Mouse (Mus musculus): ENCODE measurements around the gene Senp2. TPM values are rescaled to one million over a fixed set of nuclear protein-coding genes. Genes with fewer than 3 reads are reported as not detected.

Gene Senp2
- polyA plus RNA-seq (2016; fragmentation: Nextera tagmentation; extraction: Ambion mirVana): 36.8 and 37.2 TPM in 2 replicates

- H3K9me3 ChIP-seq (replicated peaks): no peaks in the 10 kb centered on the region
- H3K9ac ChIP-seq: peak within 1 kb of the TSS; percentile 89
- H3K27ac ChIP-seq (ENCODE audit: poor library complexity, severe bottlenecking): peak within 1 kb of the TSS; percentile 69
- H3K4me1 ChIP-seq (replicated peaks): peaks cover 10% of the 10 kb centered on the region
- WGBS: under 1% methylated on average over 45 of the region's 45 CpGs
- no peaks in the 10 kb centered on the region for H3K27me3 ChIP-seq (replicated peaks)
- peak; percentile 99 for ATAC-seq (ENCODE audit: insufficient number of reproducible peaks, low FRiP score)
- H3K4me2 ChIP-seq: peak within 1 kb of the TSS; percentile 88
- peak within 1 kb of the TSS; percentile 87 for H3K4me3 ChIP-seq
- no peaks in the 10 kb centered on the region for H3K36me3 ChIP-seq
Measured at GRCm38 (mm10) chr16:22009099-22009584, at the start of gene Senp2. Senp2 (plus strand) TSS chr16:22009484.

- no peaks in the 10 kb centered on the region; the same call in 1 of the 2 replicates for H3K9me3 ChIP-seq (replicated peaks)
- no peaks in the 10 kb centered on the region for H3K36me3 ChIP-seq
- no peaks in the 10 kb centered on the region for H3K4me1 ChIP-seq (replicated peaks)
- no peak overlapping the region for H3K4me3 ChIP-seq
- 70% methylated on average over 3 of the region's 3 CpGs for WGBS
- H3K4me2 ChIP-seq: no peak overlapping the region
- no peak for ATAC-seq (ENCODE audit: insufficient number of reproducible peaks, low FRiP score)
- no peak overlapping the region for H3K9ac ChIP-seq
- H3K27ac ChIP-seq (ENCODE audit: poor library complexity, severe bottlenecking): no peak overlapping the region
- peaks cover 3% of the 10 kb centered on the region; the same call in 1 of the 2 replicates for H3K27me3 ChIP-seq (replicated peaks)
Measured at GRCm38 (mm10) chr16:21965576-21965975, 43.7 kb upstream of the Senp2 start.

- Histone ChIP-seq H3K27ac (ENCODE audit: poor library complexity, severe bottlenecking) (no peak overlapping the region), H3K27me3 (replicated peaks) (no peaks in the 10 kb centered on the region), H3K4me2 (no peak overlapping the region), H3K4me1 (replicated peaks) (no peaks in the 10 kb centered on the region), H3K9me3 (replicated peaks) (no peaks in the 10 kb centered on the region; the same call in 1 of the 2 replicates), H3K9ac (no peak overlapping the region), H3K36me3 (no peaks in the 10 kb centered on the region), H3K4me3 (no peak overlapping the region)
- WGBS: 81% methylated on average over 5 of the region's 5 CpGs
- ATAC-seq (ENCODE audit: insufficient number of reproducible peaks, low FRiP score): 0 out of 2 replicates have a peak, but pooled peaks have one; percentile 39
Measured at GRCm38 (mm10) chr16:21969874-21970273, 39.4 kb upstream of the Senp2 start.

- Histone ChIP-seq H3K4me3 (no peak overlapping the region), H3K27ac (ENCODE audit: poor library complexity, severe bottlenecking) (no peak overlapping the region), H3K4me1 (replicated peaks) (no peaks in the 10 kb centered on the region; the same call in 1 of the 2 replicates), H3K36me3 (no peaks in the 10 kb centered on the region), H3K4me2 (no peak overlapping the region), H3K9me3 (replicated peaks) (no peaks in the 10 kb centered on the region; the same call in 1 of the 2 replicates), H3K27me3 (replicated peaks) (0 out of 2 replicates have a peak, but pooled peaks cover 2% of the 10 kb centered on the region), H3K9ac (no peak overlapping the region)
- no peak for ATAC-seq (ENCODE audit: insufficient number of reproducible peaks, low FRiP score)
- WGBS: 71% methylated on average over 6 of the region's 6 CpGs
Measured at GRCm38 (mm10) chr16:21970536-21970935, 38.7 kb upstream of the Senp2 start.

- WGBS: 66% methylated on average over 4 of the region's 4 CpGs
- no peak for ATAC-seq (ENCODE audit: insufficient number of reproducible peaks, low FRiP score)
- Histone ChIP-seq H3K9ac (no peak overlapping the region), H3K27ac (ENCODE audit: poor library complexity, severe bottlenecking) (no peak overlapping the region), H3K9me3 (replicated peaks) (no peaks in the 10 kb centered on the region; the same call in 1 of the 2 replicates), H3K27me3 (replicated peaks) (0 out of 2 replicates have a peak, but pooled peaks cover 5% of the 10 kb centered on the region), H3K4me2 (no peak overlapping the region), H3K4me1 (replicated peaks) (peaks cover 9% of the 10 kb centered on the region; the same call in 1 of the 2 replicates), H3K4me3 (no peak overlapping the region), H3K36me3 (no peaks in the 10 kb centered on the region)
Measured at GRCm38 (mm10) chr16:21971446-21971845, 37.8 kb upstream of the Senp2 start.

- Histone ChIP-seq H3K4me1 (replicated peaks) (peaks cover 10% of the 10 kb centered on the region; the same call in 1 of the 2 replicates), H3K27ac (ENCODE audit: poor library complexity, severe bottlenecking) (no peak overlapping the region), H3K4me3 (peak overlapping the region; percentile 11), H3K27me3 (replicated peaks) (peaks cover 5% of the 10 kb centered on the region; the same call in 1 of the 2 replicates), H3K9ac (no peak overlapping the region), H3K36me3 (no peaks in the 10 kb centered on the region), H3K4me2 (peak overlapping the region; percentile 60), H3K9me3 (replicated peaks) (no peaks in the 10 kb centered on the region)
- no peak for ATAC-seq (ENCODE audit: insufficient number of reproducible peaks, low FRiP score)
- WGBS: 3% methylated on average over 16 of the region's 16 CpGs
Measured at GRCm38 (mm10) chr16:21976203-21976602, 33.1 kb upstream of the Senp2 start.

GRCm38 (mm10) chr16:21977347-21977746 is 31.9 kb upstream of the Senp2 start:
- H3K4me1 ChIP-seq (replicated peaks): peaks cover 10% of the 10 kb centered on the region; the same call in 1 of the 2 replicates
- H3K27me3 ChIP-seq (replicated peaks): peaks cover 5% of the 10 kb centered on the region; the same call in 1 of the 2 replicates
- H3K9me3 ChIP-seq (replicated peaks): no peaks in the 10 kb centered on the region; the same call in 1 of the 2 replicates
- no peak overlapping the region for H3K4me3 ChIP-seq
- no peaks in the 10 kb centered on the region for H3K36me3 ChIP-seq
- no peak overlapping the region for H3K27ac ChIP-seq (ENCODE audit: poor library complexity, severe bottlenecking)
- H3K9ac ChIP-seq: no peak overlapping the region
- WGBS: 69% methylated on average over 5 of the region's 5 CpGs
- H3K4me2 ChIP-seq: no peak overlapping the region
- no peak for ATAC-seq (ENCODE audit: insufficient number of reproducible peaks, low FRiP score)

GRCm38 (mm10) chr16:21983146-21983545 is 26.1 kb upstream of the Senp2 start:
- Histone ChIP-seq H3K36me3 (no peaks in the 10 kb centered on the region), H3K9ac (no peak overlapping the region), H3K4me3 (no peak overlapping the region), H3K27ac (ENCODE audit: poor library complexity, severe bottlenecking) (no peak overlapping the region), H3K27me3 (replicated peaks) (no peaks in the 10 kb centered on the region), H3K4me2 (no peak overlapping the region), H3K4me1 (replicated peaks) (no peaks in the 10 kb centered on the region), H3K9me3 (replicated peaks) (no peaks in the 10 kb centered on the region; the same call in 1 of the 2 replicates)
- ATAC-seq (ENCODE audit: insufficient number of reproducible peaks, low FRiP score): no peak
- 91% methylated on average over 9 of the region's 9 CpGs for WGBS

- ATAC-seq (ENCODE audit: insufficient number of reproducible peaks, low FRiP score): no peak
- 83% methylated on average over 4 of the region's 4 CpGs for WGBS
Measured at GRCm38 (mm10) chr16:21983581-21983980, 25.7 kb upstream of the Senp2 start.

GRCm38 (mm10) chr16:21984091-21984490 is 25.2 kb upstream of the Senp2 start:
- 78% methylated on average over 12 of the region's 12 CpGs for WGBS

More at GRCm38 (mm10) chr16:21983581-21983980, 25.7 kb upstream of the Senp2 start:
- Histone ChIP-seq H3K27ac (ENCODE audit: poor library complexity, severe bottlenecking) (no peak overlapping the region), H3K4me3 (no peak overlapping the region), H3K9me3 (replicated peaks) (no peaks in the 10 kb centered on the region; the same call in 1 of the 2 replicates), H3K9ac (no peak overlapping the region), H3K4me2 (no peak overlapping the region), H3K4me1 (replicated peaks) (no peaks in the 10 kb centered on the region), H3K36me3 (no peaks in the 10 kb centered on the region), H3K27me3 (replicated peaks) (no peaks in the 10 kb centered on the region)

GRCm38 (mm10) chr16:21986191-21986590 is 23.1 kb upstream of the Senp2 start:
- H3K4me2 ChIP-seq: no peak overlapping the region
- no peaks in the 10 kb centered on the region for H3K27me3 ChIP-seq (replicated peaks)
- no peak overlapping the region for H3K4me3 ChIP-seq
- 54% methylated on average over 3 of the region's 3 CpGs for WGBS
- H3K36me3 ChIP-seq: no peaks in the 10 kb centered on the region
- no peak for ATAC-seq (ENCODE audit: insufficient number of reproducible peaks, low FRiP score)
- no peaks in the 10 kb centered on the region for H3K4me1 ChIP-seq (replicated peaks)
- H3K9me3 ChIP-seq (replicated peaks): no peaks in the 10 kb centered on the region; the same call in 1 of the 2 replicates
- H3K27ac ChIP-seq (ENCODE audit: poor library complexity, severe bottlenecking): no peak overlapping the region
- H3K9ac ChIP-seq: no peak overlapping the region

More at GRCm38 (mm10) chr16:21984091-21984490, 25.2 kb upstream of the Senp2 start:
- Histone ChIP-seq H3K4me3 (no peak overlapping the region), H3K27me3 (replicated peaks) (no peaks in the 10 kb centered on the region), H3K36me3 (no peaks in the 10 kb centered on the region), H3K27ac (ENCODE audit: poor library complexity, severe bottlenecking) (no peak overlapping the region), H3K9me3 (replicated peaks) (no peaks in the 10 kb centered on the region; the same call in 1 of the 2 replicates), H3K4me2 (no peak overlapping the region), H3K9ac (no peak overlapping the region), H3K4me1 (replicated peaks) (no peaks in the 10 kb centered on the region)
- ATAC-seq (ENCODE audit: insufficient number of reproducible peaks, low FRiP score): no peak

Data from heart, embryonic 12.5 days (tissue).